Mouse (Mus musculus) left cerebral cortex, adult 8-10 months (tissue): ENCODE results near the gene Slc24a4. TPM values are rescaled to one million over a fixed set of nuclear protein-coding genes. Genes with fewer than 3 reads are reported as not detected.

Experiments
- DNase-seq, 2 experiments: peaks; one replicate each; pipeline ENCODE4 v3.0.0; 2022; ENCODE audit warnings: low spot score in 2 of 2
- total RNA-seq, 4 experiments: library from RNA; stranded (reverse); gene quantifications; 2 replicates each; pipeline ENCODE4 v1.2.4; 2022

Slc24a4 gene
- 10 to 100 TPM; 47.2 to 53.8 (median 50.8) TPM for total RNA-seq

DNA sequence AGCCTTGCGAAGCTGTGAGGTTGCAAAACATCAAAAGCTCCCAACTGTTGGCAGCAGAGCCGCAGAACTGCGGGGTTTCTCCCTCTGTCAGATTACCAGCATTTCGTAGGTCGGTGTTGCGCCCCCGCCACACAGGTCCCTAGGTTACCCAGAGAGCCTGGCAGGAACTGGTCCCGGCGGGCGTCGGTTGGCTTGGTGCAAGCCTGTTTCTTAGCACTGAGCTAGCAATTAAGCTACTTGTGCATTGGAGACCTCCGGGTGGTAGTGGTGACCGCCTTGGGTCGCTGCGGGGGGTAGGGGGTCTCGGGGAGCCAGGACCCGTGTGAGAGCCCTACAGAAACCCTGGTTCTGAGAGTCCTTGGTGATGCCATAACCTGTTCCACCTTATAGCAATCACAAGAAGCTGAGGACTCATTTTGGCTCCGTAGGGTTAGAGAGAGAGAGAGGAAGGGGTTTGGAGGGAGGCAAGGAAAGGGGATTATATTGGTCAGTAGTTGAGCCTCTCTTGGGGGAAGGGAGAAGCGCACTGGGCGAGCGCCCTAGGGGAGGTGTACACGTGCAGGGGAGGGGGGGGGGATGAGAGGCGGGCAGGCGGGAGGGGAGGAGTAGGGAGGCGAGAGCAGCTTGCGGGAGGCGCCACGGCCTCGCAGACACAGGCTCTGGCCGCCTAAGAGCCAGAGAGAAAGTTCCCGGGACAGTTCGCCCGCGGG, at the start of gene Slc24a4:
Gene Slc24a4, plus strand, starts transcription at position 653 of the 710 bp plus-strand sequence.
- peak; percentile 32 to 33 for DNase-seq

DNA sequence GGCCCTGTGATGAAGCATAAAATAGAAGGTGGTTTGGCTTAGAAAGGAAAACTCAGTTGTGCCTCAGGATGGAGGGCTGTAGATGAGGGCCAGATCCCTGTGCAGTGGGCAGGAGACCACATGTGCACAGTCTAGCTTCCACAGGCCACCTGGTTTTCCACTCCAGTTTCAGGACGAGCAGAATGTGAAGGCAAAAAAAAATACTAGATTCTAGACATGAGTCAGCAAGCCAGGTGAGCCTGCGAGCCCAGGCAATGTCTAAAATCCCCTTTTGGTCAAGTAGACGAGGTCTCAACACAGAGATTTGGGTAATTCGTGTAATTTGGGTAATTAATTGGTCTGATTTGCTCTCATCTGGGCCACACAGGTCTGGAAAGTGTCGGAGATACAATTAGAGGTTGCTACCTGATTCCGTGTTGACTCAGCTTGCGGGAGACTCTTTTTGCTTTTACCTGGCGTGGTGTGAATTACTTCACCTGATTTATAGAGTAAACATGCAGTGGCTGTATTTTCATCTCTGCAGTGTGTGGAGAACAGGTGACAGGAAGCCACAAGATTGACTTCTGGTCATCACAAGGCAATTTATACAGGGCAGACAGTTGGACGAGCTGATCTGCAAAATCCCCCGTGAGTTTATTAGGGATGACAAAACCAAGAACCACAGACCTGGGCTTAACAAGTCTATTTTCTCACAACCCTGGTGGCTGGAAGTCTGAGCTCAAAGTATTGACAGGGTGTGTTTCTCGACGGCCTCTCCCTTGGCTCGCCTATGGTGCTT, 45.7 kb upstream of the Slc24a4 start:
- peak in 1 of 2 experiments; percentile 33 for DNase-seq

DNA sequence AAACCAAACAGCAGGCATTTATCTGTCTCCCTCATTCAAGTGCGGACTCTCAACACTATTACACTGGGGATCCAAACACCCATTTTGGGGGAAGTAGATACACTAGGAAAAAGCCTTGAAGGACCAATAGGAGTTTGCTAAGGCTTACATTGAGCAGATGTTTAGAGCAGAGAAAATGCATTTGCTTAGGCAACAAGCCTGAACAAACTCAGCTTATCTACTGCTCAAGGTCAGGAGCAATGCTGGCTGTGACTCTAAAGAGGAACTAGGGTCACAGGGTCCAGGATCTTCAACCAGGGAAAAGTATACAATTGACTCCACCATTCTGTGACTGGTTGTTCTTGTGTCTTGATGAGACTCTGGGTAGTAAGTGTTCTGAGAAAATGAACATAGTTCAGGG, 38.0 kb upstream of the Slc24a4 start:
- no peak for DNase-seq

DNA sequence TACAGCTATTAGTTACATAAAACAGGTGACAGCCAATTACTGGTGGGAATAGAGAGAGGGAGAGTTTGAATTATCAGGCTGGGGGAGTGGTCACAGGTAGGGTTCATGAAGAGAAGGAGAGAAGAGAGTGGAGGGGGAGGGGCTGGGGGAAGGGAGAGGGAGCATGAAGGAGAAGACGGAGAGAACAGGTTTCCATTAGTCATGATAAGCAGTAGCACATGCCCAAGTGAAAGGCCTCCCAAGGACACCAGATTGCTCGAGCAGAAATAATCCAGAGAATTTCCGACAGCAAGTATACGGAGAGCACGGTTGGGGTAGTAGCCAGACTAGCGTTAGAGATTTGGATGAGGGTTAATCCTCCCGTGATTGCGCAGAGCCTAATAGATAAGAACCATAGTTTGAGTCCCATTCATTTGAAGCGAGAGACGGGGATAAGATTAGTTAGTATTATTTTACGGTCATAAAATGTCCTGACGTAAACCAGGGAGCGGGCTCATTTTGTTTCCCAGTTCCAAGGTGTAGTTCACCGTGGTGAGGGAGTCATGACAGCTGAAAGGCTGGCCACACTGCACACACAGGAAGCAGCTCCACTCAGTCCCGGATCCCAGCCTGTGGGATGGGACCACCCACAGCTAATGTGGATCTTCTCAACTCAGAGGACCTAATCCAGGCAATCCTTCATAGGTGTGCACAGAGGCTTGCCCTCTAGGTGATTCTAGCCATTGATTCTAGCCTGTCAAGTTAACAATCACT, 36.0 kb upstream of the Slc24a4 start:
- no peak for DNase-seq

DNA sequence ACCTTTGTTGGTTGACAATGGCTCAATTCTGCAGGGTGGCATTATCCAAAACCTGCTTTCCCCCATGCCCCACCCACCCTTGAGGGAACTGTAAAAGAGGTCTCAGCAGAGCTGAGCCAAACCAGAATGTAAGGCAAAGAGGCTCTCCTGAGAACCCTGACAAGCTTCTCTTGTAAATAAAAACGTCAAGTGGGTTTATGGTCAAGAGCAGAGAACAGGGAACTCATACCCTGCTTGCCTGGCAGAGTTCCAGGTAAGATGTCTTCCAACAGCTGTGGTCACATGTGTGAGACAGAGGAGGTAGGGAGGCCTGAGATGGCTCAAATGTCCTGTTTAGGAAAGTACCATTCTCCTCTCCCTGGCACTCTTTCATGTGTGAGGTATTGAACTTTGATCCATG, 22.5 kb upstream of the Slc24a4 start:
- DNase-seq, result no peak

DNA sequence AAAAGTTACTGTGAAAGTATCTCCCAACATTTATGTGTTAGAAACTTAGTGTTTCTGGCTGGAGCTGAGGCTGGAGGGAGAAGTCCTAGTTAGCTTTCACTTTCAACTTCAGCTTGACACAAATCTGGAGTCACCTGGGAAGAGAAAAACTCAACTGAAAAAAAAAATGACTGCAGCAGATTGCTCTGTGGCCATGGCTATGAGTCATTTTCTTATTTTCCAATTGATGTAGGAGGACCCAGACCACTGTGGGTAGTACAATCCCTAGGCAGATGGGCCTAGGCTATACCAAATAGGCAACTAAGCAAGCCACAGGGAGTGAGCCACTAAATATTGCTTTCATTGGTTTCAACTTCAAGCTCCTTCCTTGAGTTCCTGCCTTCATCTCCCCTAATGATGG, 19.7 kb upstream of the Slc24a4 start:
- DNase-seq, result no peak

DNA sequence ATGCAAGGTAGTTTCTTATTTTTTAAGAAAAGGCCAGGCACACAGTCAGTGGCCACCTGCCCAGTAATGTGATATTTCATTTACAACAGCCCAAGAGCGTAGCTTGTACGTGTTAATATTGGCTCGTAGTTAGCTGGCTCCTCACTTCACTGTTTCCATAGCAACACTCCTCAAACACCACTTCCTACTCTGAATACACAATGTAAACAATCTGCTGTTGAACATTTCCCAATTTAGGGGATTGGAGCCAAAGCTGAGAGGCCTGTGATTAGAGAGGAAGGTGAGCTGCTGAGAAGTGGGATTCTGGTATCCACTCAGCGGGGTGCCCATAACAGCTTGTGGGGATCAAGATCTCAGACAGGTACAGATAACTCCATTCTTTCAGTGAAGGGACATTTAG, 16.0 kb upstream of the Slc24a4 start:
- no peak for DNase-seq

DNA sequence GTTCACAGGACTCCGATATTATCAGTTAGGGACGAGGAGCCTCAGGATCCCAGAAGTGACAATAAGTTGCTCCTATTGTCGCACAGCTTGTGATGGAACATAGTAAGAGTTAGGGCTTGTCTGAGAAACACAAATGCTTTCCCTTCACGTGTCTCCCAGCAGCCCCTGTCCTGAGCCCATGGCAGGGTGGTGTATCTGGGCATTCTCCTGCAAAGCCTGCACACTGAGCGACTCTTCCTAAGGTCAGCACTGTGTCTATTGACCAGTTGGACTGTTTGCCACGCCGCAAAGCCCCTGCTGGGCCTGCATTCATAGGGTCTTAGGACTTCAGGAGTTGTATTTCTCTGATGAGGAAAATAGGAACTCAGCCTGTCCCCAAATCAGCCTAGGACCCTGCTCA, 15.6 kb upstream of the Slc24a4 start:
- no peak for DNase-seq

DNA sequence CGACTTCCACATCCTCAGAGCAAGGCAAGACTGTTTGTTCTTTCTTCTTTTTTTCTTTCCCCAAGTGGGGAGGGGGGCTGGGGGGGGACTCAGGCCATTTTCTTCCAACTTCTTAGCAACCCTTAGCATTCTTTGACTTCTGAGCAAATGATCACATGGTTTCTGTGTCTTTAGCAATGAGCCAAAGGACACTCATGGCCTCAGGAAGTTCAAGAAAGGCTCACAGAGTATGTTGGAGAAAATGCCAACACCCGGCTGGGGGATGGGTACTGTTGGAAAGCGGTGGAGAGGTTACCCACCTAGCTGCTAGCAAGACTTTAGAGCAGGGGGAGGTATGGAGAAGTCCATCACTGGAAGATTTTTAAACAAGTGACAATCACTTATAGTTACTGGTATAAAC, 15.1 kb upstream of the Slc24a4 start:
- DNase-seq, result no peak

DNA sequence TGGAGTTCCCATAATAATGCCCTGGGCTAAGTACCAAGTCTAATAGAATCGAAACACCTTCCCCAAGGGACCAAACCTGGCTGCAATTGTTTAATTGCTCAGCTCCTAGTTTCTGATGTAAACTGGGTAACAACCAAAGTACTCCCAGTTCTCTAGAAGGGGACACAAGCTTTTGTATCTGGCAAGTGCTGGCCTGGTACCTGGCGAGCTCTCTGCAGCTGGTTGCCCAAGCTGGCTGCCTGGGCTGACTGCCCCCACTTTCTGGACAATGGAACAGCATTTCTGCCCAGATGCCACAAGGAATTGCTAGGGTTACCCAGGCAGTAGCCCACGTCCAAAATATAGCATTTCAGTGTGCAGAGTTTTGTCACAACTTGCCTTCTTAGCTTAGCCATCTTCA, 12.0 kb upstream of the Slc24a4 start:
- DNase-seq, result no peak

DNA sequence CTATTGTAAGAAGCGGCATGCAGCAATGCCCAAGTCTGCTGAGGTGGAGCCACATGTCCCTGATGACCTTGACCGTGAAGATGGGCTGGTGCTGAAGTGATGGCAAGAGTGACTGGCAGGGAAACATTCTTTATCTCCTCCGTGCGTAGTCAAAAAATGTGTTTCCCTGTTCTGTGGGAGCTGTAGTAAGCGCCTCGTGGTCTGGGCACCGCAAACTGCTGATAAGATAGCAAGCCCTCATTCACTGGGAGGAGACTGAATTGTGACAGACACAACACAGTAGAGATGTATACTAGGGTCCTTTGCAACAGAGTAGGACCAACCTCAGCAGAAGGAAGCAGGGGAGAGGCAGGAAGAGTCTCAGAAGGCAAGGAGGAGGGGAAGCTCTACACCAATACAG, 10.5 kb upstream of the Slc24a4 start:
- DNase-seq, result no peak

DNA sequence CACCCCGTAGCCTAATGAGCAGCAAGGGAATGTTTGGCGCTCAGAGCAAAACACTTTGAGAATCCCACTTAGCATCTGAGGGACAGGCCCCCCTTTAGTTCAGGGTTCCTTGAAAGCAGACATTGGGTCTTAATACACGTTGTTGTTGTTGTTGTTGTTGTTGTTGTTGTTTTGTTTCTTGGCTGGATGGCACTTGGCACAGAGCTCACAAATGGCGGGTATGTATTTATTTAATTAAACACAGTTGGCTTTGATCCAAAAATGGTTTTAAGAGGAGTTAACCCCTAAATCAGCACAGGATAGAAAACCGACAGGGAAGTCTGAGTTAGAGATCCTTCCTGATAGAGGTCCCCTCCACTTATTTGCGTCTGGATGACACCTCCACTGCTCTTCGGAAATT, 932 bp upstream of the Slc24a4 start:
- DNase-seq, result no peak

DNA sequence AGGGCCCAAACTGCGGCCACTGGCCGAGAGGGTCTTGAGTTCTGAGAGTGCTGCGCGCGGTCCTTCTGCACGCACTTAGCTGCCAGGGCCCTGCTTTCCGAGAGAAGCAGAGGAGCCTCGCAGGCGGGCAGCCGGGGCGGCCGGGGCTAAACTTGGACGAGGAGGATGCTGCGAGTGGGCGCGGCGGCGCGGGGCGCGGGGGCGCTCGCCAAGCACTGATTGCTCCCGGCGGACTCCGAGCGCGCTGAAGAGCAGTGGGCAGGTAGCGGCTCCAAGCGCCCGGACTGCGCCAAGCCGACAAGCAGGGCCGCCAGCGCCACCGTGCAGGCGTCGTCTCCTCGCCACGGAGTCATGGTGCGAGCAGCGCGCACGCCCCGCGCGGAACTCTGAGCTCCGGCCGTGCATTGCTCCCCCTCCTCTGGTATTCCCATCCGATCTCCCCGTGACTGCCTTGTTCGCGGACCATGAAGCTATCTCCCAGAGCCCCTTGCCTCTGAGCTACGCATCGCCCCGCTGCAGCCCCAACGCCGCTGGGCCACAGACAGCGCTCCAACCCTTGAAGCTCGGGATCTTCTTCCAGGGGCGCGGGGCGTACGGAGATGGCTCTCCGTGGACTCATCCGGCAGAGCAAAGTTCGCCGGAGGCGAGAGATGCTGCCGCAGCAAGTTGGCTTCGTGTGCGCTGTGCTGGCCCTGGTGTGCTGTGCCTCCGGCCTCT, 416 bp downstream of the Slc24a4 start:
- peak; percentile 61 to 74 for DNase-seq

DNA sequence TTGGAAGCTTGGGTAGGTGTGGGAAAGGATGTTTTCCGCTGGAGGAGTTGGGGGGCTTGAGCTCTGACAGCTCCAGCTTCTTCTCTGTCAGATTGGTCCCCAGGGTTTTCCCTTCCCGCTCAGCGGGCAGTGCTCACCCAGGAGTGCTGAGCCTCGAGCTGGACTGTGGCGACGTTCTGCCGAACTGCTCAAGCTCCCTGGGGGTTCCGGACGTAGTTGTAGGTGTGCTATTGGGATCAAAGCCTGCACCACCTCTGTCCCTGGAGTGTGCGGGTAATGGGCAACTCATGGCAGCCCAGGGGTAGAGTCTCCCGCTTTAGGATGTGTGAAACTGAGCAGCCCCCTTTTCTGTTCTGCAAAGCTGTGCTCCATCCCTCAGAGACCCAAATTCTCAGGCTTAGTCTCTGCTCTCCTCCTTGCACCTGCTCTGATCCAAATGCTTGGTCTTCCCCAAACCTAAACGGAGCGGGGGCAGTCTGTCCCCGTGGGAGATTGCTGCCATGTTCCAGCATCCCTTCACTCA, 1.0 kb downstream of the Slc24a4 start:
- DNase-seq, result peak in 1 of 2 experiments; percentile 34

DNA sequence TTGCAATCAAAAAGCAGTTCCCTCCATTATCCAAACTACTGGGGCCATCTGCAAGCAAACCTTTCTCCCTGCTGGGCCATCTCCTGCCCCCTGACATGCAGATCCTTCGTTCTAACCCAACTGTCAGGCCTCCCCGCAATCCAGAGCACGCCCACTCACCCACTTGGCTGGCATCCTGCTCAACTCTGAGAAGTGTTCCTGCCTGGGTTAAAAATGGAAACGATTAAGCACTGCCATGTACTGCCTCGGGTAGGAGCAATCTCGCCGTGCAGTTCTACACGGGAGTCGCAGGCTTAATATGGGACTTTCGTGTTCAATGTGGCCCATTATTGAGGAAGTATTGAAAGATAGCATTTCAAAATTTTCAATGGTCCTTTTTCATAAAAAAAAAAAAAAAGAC, 11.2 kb downstream of the Slc24a4 start:
- DNase-seq, result peak in 1 of 2 experiments; percentile 61

DNA sequence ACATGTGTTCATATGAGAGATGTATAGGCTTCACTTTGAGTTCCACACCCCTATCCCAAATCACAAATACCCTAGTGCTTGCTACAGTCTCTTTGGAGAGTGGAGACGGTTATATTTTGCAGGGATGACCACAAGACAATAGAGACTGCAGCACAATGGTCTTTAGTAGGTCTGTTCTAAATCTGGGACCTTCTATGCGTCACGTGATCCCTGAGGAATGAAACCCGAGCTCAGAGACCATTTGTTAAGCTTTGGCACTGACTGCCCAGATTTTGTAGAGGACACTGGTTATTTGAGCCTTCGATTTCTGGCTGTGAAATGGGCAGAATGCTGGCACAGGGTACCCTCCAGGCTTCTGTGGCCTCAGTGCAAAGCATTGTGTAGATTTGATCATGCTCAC, 12.8 kb downstream of the Slc24a4 start:
- DNase-seq, result no peak

DNA sequence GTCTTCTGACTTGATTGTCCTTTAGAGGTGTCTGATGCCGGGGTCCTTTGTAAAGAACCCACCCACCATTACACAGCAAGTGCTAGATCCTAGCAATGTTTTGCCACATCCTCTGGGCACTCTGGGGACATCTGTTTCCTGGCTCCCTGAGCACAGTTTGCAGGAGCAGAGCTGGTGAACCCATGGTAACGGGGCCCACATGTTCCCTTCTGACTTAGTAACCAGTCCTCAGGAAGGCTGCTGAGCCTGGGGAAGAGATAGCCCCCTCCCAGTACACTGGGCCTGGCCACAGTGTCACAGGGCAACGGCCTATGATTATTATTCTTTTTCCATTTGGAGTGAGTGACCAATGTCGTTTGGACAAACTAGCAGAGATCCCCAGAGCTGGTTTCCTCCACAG, 19.1 kb downstream of the Slc24a4 start:
- DNase-seq, result no peak

DNA sequence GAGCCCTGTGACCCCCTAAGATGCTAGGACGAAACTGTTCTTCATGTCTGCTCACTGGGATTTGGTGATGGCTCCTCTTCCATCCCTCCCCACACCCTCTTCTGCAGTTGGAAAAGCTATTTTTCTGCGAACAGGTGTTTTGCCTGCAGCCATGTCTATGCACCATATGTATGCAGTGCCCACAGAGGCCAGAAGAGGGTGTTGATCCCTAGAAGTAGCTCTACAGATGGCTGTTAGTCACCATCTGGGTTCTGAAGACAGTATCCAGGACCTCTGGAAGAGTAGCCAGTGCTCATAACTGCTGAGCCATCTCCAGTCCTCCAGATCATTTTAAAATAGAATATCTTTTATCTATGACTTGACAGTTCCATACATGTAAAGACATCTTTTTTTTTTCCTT, 20.2 kb downstream of the Slc24a4 start:
- no peak for DNase-seq

DNA sequence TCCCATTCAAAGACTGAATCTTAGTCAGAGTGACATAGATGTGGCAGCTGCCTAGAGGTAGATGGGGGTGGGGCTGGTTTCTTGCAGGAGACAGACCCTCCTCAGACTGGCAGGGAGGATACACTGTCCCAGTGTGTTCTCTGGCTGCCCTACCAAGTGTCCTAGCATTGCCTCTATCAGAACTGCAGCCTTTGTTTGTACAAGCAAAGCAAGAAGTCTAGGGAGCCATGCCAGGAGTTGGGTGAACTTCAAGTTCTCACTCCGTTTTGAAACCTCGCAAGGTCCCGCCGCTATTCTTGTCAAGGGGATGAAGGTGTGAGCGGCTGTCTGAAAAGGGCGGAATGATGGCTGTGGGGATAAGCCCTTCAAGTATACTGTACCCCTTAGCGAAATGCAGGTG, 22.7 kb downstream of the Slc24a4 start:
- DNase-seq, result no peak

DNA sequence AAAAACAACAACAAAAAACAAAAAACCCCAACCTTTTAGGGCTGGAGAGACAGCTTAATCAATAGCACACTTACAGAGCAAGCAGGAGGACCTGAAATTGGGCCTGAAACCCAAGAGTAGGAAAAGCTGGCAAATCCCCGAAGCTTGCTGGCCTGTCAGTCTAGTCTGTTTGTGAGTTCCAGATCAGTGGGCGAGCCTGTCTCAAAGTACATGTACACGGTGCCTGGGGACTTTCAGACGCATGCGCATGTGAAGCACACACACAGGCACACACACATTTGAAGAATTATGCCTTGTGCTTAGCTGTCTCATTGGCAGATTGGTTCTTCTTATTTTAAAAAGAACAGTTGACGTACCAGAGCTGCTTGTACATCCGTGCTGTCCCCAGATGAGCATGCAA, 25.3 kb downstream of the Slc24a4 start:
- no peak for DNase-seq

DNA sequence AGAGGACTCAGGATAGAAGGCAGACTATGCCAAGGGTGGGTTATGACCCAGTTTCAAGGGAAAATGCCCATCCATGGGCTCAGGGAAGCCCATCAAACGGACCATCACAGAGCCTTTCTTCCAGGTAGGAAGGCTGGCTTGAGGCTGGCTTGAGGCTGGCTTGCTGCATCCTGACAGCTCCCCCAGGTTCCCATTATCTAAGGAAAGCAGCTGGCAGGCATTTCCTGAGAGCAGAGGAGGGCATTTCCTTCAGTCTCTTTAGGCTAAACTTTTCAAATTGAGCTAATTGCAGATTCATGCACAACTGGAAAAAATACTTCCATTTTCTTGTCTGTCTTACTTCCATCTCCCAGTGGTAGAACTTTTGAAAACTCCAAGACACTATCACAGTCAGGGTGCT, 26.3 kb downstream of the Slc24a4 start:
- no peak for DNase-seq
